ENCODE assay signal across 9 mouse cellular contexts in genomic region chr16:32696841-32697464, GRCm38 (mm10). TPM values are rescaled to one million over a fixed set of nuclear protein-coding genes. Genes with fewer than 3 reads are reported as not detected.
DNase-seq lines count a peak whose midpoint lies in the region; ATAC-seq and TF ChIP-seq lines count a peak whose summit lies in the region.
"Had no signal": no experiment of that assay in that cellular context is flagged by ENCODE, and none has a peak within 500 bp of the region (broad histone marks: within the 10 kb centered on the region; RNA-seq: fewer than 3 reads in every experiment).

No protein-coding gene starts in this region.

- TF ChIP-seq POLR2A in MEL (IDR thresholded peaks at IDR 0.05; ENCODE audit: control insufficient read depth in 1 of 2, insufficient read depth in 1 of 2, low read depth in 1 of 2, low read length in 2 of 2, poor library complexity in 1 of 2): no peak

- no peaks in the 10 kb centered on the region for H3K27me3 ChIP-seq in MEL (ENCODE audit: control insufficient read depth in 1 of 2, insufficient read depth in 2 of 2, low read length in 2 of 2)
- H3K27me3 ChIP-seq in hindbrain, postnatal 0 days (ENCODE audit: insufficient read depth, low read length): no peaks in the 10 kb centered on the region
- no peaks in the 10 kb centered on the region for H3K27me3 ChIP-seq in stomach, postnatal 0 days (ENCODE audit: control insufficient read depth, insufficient read depth, low read length)
- H3K27me3 ChIP-seq: stomach, embryonic 15.5 days had no signal

- H3K4me1 ChIP-seq in MEL (ENCODE audit: control insufficient read depth in 1 of 2, insufficient read depth in 2 of 2, low read length in 2 of 2): peaks cover 0 to 5% of the 10 kb centered on the region in 2 experiments; a peak in 1 of 4 replicates
- no peaks in the 10 kb centered on the region for H3K4me1 ChIP-seq in hindbrain, postnatal 0 days (ENCODE audit: insufficient read depth, low read length)
- no peaks in the 10 kb centered on the region for H3K4me1 ChIP-seq in stomach, postnatal 0 days (replicated peaks; ENCODE audit: control insufficient read depth, insufficient read depth)

- peak; percentile 60 for TF ChIP-seq RAD21 in MEL (IDR thresholded peaks at IDR 0.05; ENCODE audit: low read depth, low read length)

- H3K9me3 ChIP-seq in MEL (replicated peaks; ENCODE audit: insufficient read depth, low read length): no peaks in the 10 kb centered on the region
- no peaks in the 10 kb centered on the region for H3K9me3 ChIP-seq in hindbrain, postnatal 0 days (ENCODE audit: low read length)
- no peaks in the 10 kb centered on the region for H3K9me3 ChIP-seq in stomach, postnatal 0 days (ENCODE audit: control insufficient read depth, low read length)
- H3K9me3 ChIP-seq: stomach, embryonic 15.5 days had no signal

- no peak for TF ChIP-seq EP300 in MEL (IDR thresholded peaks at IDR 0.05; ENCODE audit: low read depth in 1 of 2, low read length in 2 of 2)
- no peak for TF ChIP-seq EP300 in stomach, postnatal 0 days (optimal IDR thresholded peaks at IDR 0.05)

- H3K4me3 ChIP-seq in MEL (ENCODE audit: control insufficient read depth in 1 of 2, insufficient read depth in 1 of 2, low read depth in 2 of 2, low read length in 2 of 2): no peak overlapping the region
- no peak overlapping the region for H3K4me3 ChIP-seq in hindbrain, postnatal 0 days (ENCODE audit: low read length)
- no peak overlapping the region for H3K4me3 ChIP-seq in stomach, postnatal 0 days (ENCODE audit: low read depth, low read length)
- H3K4me3 ChIP-seq: stomach, embryonic 15.5 days had no signal

- intact Hi-C loops in heart, postnatal 25 days (cut with DNase I): no loop called here

- 34% methylated on average over 7 of the region's 7 CpGs for WGBS in hindbrain, postnatal 0 days
- 33% methylated on average over 7 of the region's 7 CpGs for WGBS in stomach, postnatal 0 days

- peak; percentile 39 to 80 (median 77) for TF ChIP-seq CTCF in MEL (IDR thresholded peaks at IDR 0.05 in 2 of 3, conservative IDR thresholded peaks at IDR 0.05 in 1 of 3; ENCODE audit: control insufficient read depth in 1 of 3, insufficient read depth in 1 of 3, low read depth in 2 of 3, low read length in 3 of 3, poor library complexity in 1 of 3, severe bottlenecking in 1 of 3)
- TF ChIP-seq CTCF in hindbrain, postnatal 0 days (IDR thresholded peaks at IDR 0.05; ENCODE audit: low read depth): peak; percentile 68
- peak; percentile 80 for TF ChIP-seq CTCF in stomach, postnatal 0 days (IDR thresholded peaks at IDR 0.05; ENCODE audit: low read depth)

- no peak overlapping the region for H3K4me2 ChIP-seq in hindbrain, postnatal 0 days (ENCODE audit: low read depth, low read length)
- H3K4me2 ChIP-seq in stomach, postnatal 0 days (replicated peaks; ENCODE audit: low read depth): no peak overlapping the region
- H3K4me2 ChIP-seq: stomach, embryonic 15.5 days had no signal

- no peak for ATAC-seq in hindbrain, postnatal 0 days
- ATAC-seq in stomach, postnatal 0 days (ENCODE audit: low FRiP score, low TSS enrichment): peak; percentile 25; the same call in 1 of the 2 replicates

- H3K27ac ChIP-seq in MEL (ENCODE audit: control insufficient read depth, low read depth, low read length): no peak overlapping the region
- no peak overlapping the region for H3K27ac ChIP-seq in hindbrain, postnatal 0 days
- no peak overlapping the region for H3K27ac ChIP-seq in stomach, postnatal 0 days (replicated peaks)
- H3K27ac ChIP-seq: stomach, embryonic 15.5 days had no signal

- DNase-seq in heart, adult 8-10 months (ENCODE audit: low spot score): peak; percentile 52
- DNase-seq in heart, postnatal 25 days (ENCODE audit: low spot score): no peak
- DNase-seq in 3134 (ENCODE audit: extremely low read depth, insufficient read length, low spot score): peak; percentile 58
- peak; percentile 60 for DNase-seq in MEL (ENCODE audit: low read depth, low spot score)
- DNase-seq in hindbrain, postnatal 0 days (ENCODE audit: low spot score): peak; percentile 66
- no peak for DNase-seq in stomach, postnatal 0 days (ENCODE audit: low spot score)
- no peak for DNase-seq in frontal cortex, postnatal 14 days (ENCODE audit: low spot score in 2 of 2)
- DNase-seq in right cerebral cortex, adult 18-20 months: no peak

- H3K36me3 ChIP-seq in MEL (ENCODE audit: control insufficient read depth in 1 of 2, insufficient read depth in 2 of 2, low read length in 2 of 2): no peaks in the 10 kb centered on the region; a peak in 1 of 4 replicates
- H3K36me3 ChIP-seq in hindbrain, postnatal 0 days (ENCODE audit: insufficient read depth, low read length): no peaks in the 10 kb centered on the region
- H3K36me3 ChIP-seq in stomach, postnatal 0 days (ENCODE audit: control insufficient read depth, insufficient read depth, low read length): no peaks in the 10 kb centered on the region
- H3K36me3 ChIP-seq: stomach, embryonic 15.5 days had no signal

- H3K79me2 ChIP-seq in MEL (ENCODE audit: control insufficient read depth, insufficient read depth, low read length, poor library complexity): no peaks in the 10 kb centered on the region

- peak overlapping the region; percentile 2; the same call in 1 of the 2 replicates for H3K9ac ChIP-seq in MEL (ENCODE audit: control insufficient read depth, low read depth, low read length, poor library complexity, severe bottlenecking)
- H3K9ac ChIP-seq in hindbrain, postnatal 0 days (replicated peaks; ENCODE audit: low read length): no peak overlapping the region
- H3K9ac ChIP-seq in stomach, postnatal 0 days (ENCODE audit: low read length): no peak overlapping the region
- H3K9ac ChIP-seq: stomach, embryonic 15.5 days had no signal

TF ChIP-seq in MEL, 35 proteins besides CTCF, POLR2A, EP300 and RAD21:
- TF ChIP-seq MEF2A (IDR thresholded peaks at IDR 0.05; ENCODE audit: extremely low read depth, insufficient replicate concordance, low read depth, low read length, poor library complexity, severe bottlenecking) (peak; percentile 58), SMC3 (IDR thresholded peaks at IDR 0.05; ENCODE audit: low read depth, low read length) (peak; percentile 40), BHLHE40 (IDR thresholded peaks at IDR 0.05; ENCODE audit: borderline replicate concordance, low read depth, low read length) (no peak)
TF ChIP-seq in MEL: peak in this region for 2.

RNA-seq across cellular contexts. Expression of gene Muc4, which starts 38.7 kb away (rescaled TPM):
- total RNA-seq in heart, adult 8-10 months (2022): under 1 TPM; 0.29 to 0.50 (median 0.35) TPM
- under 1 TPM; 0.08 to 0.10 TPM for total RNA-seq in heart, postnatal 25 days (2021)
- not detected in 2 replicates for total RNA-seq in MEL (2012; rRNA removed)
- not detected for polyA plus RNA-seq in MEL (2012; ENCODE audit: insufficient read depth in 1 of 2, insufficient read length in 2 of 2, low read depth in 1 of 2, low replicate concordance in 2 of 2, missing spikeins in 1 of 2)
- total RNA-seq in hindbrain, postnatal 0 days (2014; rRNA removed): not detected in 2 replicates
- not detected in 2 replicates for polyA plus RNA-seq in hindbrain, postnatal 0 days (2015; fragmentation: Nextera tagmentation; extraction: Ambion mirVana)
- 2.5 and 2.8 TPM in 2 replicates for polyA plus RNA-seq in stomach, postnatal 0 days (2015; fragmentation: Nextera tagmentation; extraction: Ambion mirVana)

RNA-seq across cellular contexts. Expression of gene Tnk2, which starts 53.3 kb away (rescaled TPM):
- total RNA-seq in heart, adult 8-10 months (2022): 10 to 100 TPM; 18.6 to 22.6 (median 21.4) TPM
- 10 to 100 TPM; 20.9 to 24.7 TPM for total RNA-seq in heart, postnatal 25 days (2021)
- 30.3 and 34.8 TPM in 2 replicates for total RNA-seq in MEL (2012; rRNA removed)
- 10 to 100 TPM in 1 of 2 experiments, not detected in 1; 77.0 TPM for polyA plus RNA-seq in MEL (2012; ENCODE audit: insufficient read depth in 1 of 2, insufficient read length in 2 of 2, low read depth in 1 of 2, low replicate concordance in 2 of 2, missing spikeins in 1 of 2)
- total RNA-seq in hindbrain, postnatal 0 days (2014; rRNA removed): 78.2 and 90.5 TPM in 2 replicates
- 18.6 and 19.2 TPM in 2 replicates for polyA plus RNA-seq in hindbrain, postnatal 0 days (2015; fragmentation: Nextera tagmentation; extraction: Ambion mirVana)
- 17.1 and 21.0 TPM in 2 replicates for polyA plus RNA-seq in stomach, postnatal 0 days (2015; fragmentation: Nextera tagmentation; extraction: Ambion mirVana)

Comparison
In these comparisons a context has a peak if more than half of its experiments do, and no peak if none do; other contexts are left out.
1. DNase-seq: peak in heart, adult 8-10 months (single experiment), 3134 (single experiment), MEL (single experiment) and hindbrain, postnatal 0 days (single experiment); none in heart, postnatal 25 days (single experiment), stomach, postnatal 0 days (single experiment), frontal cortex, postnatal 14 days (0 of 2) and right cerebral cortex, adult 18-20 months (single experiment).
2. Peak in every context shown above with its lines, with median percentiles within 50 percentile points of each other: CTCF ChIP-seq.